Mouse (Mus musculus): ENCODE measurements around the gene Hadha. TPM values are rescaled to one million over a fixed set of nuclear protein-coding genes. Genes with fewer than 3 reads are reported as not detected.
A peak's percentile ranks its signal among the peaks of the same experiment; 100 is the strongest.

Hadha gene
- total and polyA plus RNA-seq, 3 experiments, result 76.0 to 117 (median 83.0) TPM

DNA sequence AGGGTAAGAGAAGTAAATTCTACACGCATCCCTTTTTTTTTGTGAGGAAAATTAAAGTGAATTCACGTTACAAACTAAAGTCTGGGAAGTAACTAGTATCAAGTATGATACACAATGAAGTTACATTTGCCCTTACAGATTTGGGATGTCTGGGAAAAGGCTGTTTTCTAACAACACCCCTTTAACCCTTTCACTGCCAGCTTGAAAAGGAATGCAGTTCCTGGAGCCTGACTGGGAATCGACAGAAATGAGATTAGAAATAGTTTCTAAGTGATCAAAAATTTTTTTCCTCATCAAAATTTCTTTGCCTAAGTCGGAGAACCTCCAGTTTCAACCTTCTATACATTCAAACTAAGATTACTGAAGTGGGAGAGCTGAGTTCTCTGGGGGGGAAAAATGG lies 949 bp downstream of the Hadha start:
- peak overlapping the region; percentile 94 for H3K9ac ChIP-seq (ENCODE audit: insufficient read depth, low read depth)
- H3K4me2 ChIP-seq (ENCODE audit: insufficient read depth, low read depth, poor library complexity, severe bottlenecking), result peak overlapping the region; percentile 81
- in situ Hi-C loops (cut with MboI; ENCODE audit: low pct_ligation_motif_present, low pct_unique_long_range_greater_than_20kb, low sequenced_read_pairs) (no loop called here), dilution Hi-C loops (cut with MboI; ENCODE audit: extremely low pct_ligation_motif_present, extremely low pct_unique_long_range_greater_than_20kb, low sequenced_read_pairs) (no loop called here)
- DNase-seq (ENCODE audit: extremely low read depth), result no peak
- no peaks in the 10 kb centered on the region for H3K9me3 ChIP-seq (replicated peaks; ENCODE audit: low read length)
- TF ChIP-seq JUND (conservative IDR thresholded peaks at IDR 0.05; ENCODE audit: low read depth, low read length), result no peak
- TF ChIP-seq ZKSCAN1 (IDR thresholded peaks at IDR 0.05; ENCODE audit: borderline replicate concordance, low read depth, low read length), result no peak
- TF ChIP-seq MAZ (IDR thresholded peaks at IDR 0.05; ENCODE audit: low read depth, low read length), result no peak
- TF ChIP-seq ZC3H11A (IDR thresholded peaks at IDR 0.05; ENCODE audit: low read depth, low read length), result no peak
- TF ChIP-seq HCFC1 (IDR thresholded peaks at IDR 0.05; ENCODE audit: low read depth, low read length), result no peak
- TF ChIP-seq UBTF (IDR thresholded peaks at IDR 0.05; ENCODE audit: low read depth, low read length), result no peak
- TF ChIP-seq IRF4 (IDR thresholded peaks at IDR 0.05; ENCODE audit: low read depth, low read length), result no peak
- TF ChIP-seq RCOR1 (conservative IDR thresholded peaks at IDR 0.05; ENCODE audit: low read depth, low read length), result no peak
- TF ChIP-seq NRF1 (IDR thresholded peaks at IDR 0.05; ENCODE audit: low read depth, low read length), result no peak
- no peak overlapping the region for H3K27ac ChIP-seq (ENCODE audit: insufficient read depth, low read depth)
- H3K27me3 ChIP-seq (replicated peaks), result no peaks in the 10 kb centered on the region
- peaks cover 2 to 37% of the 10 kb centered on the region in 2 experiments; a peak in 3 of 4 replicates for H3K4me1 ChIP-seq (ENCODE audit: control insufficient read depth in 1 of 2, insufficient read depth in 2 of 2)
- peak overlapping the region; percentile 77 to 93 (median 82) for H3K4me3 ChIP-seq (replicated peaks in 1 of 3; ENCODE audit: low read depth in 2 of 3, low read length in 2 of 3, poor library complexity in 1 of 3)
- peaks cover 29% of the 10 kb centered on the region for H3K79me2 ChIP-seq (replicated peaks; ENCODE audit: control insufficient read depth, extremely low read depth, insufficient read depth, poor library complexity, severe bottlenecking)
- H3K36me3 ChIP-seq (replicated peaks in 1 of 2; ENCODE audit: control insufficient read depth in 1 of 2, insufficient read depth in 1 of 2, low read length in 1 of 2), result peaks cover 0 to 11% of the 10 kb centered on the region in 2 experiments

GRCm38 (mm10) chr5:30153222-30153621 lies 1.7 kb downstream of the Hadha start:
- Histone ChIP-seq H3K9ac (ENCODE audit: insufficient read depth, low read depth) (no peak overlapping the region), H3K4me1 (ENCODE audit: control insufficient read depth in 1 of 2, insufficient read depth in 2 of 2) (peaks cover 2 to 45% of the 10 kb centered on the region in 2 experiments; a peak in 3 of 4 replicates), H3K79me2 (replicated peaks; ENCODE audit: control insufficient read depth, extremely low read depth, insufficient read depth, poor library complexity, severe bottlenecking) (peaks cover 30% of the 10 kb centered on the region), H3K9me3 (replicated peaks; ENCODE audit: low read length) (no peaks in the 10 kb centered on the region), H3K36me3 (replicated peaks in 1 of 2; ENCODE audit: control insufficient read depth in 1 of 2, insufficient read depth in 1 of 2, low read length in 1 of 2) (peaks cover 0 to 16% of the 10 kb centered on the region in 2 experiments), H3K27ac (ENCODE audit: insufficient read depth, low read depth) (no peak overlapping the region), H3K4me3 (replicated peaks in 1 of 3; ENCODE audit: low read depth in 2 of 3, low read length in 2 of 3, poor library complexity in 1 of 3) (no peak overlapping the region), H3K4me2 (ENCODE audit: insufficient read depth, low read depth, poor library complexity, severe bottlenecking) (peak overlapping the region; percentile 39; the same call in 1 of the 2 replicates), H3K27me3 (replicated peaks) (no peaks in the 10 kb centered on the region)
- in situ Hi-C loops (cut with MboI; ENCODE audit: low pct_ligation_motif_present, low pct_unique_long_range_greater_than_20kb, low sequenced_read_pairs) (no loop called here), dilution Hi-C loops (cut with MboI; ENCODE audit: extremely low pct_ligation_motif_present, extremely low pct_unique_long_range_greater_than_20kb, low sequenced_read_pairs) (no loop called here)
- TF ChIP-seq MEF2A (IDR thresholded peaks at IDR 0.05; ENCODE audit: borderline replicate concordance, low read depth, low read length) (no peak), MAZ (IDR thresholded peaks at IDR 0.05; ENCODE audit: low read depth, low read length) (no peak), ZKSCAN1 (IDR thresholded peaks at IDR 0.05; ENCODE audit: borderline replicate concordance, low read depth, low read length) (no peak), IRF4 (IDR thresholded peaks at IDR 0.05; ENCODE audit: low read depth, low read length) (no peak), ZNF384 (IDR thresholded peaks at IDR 0.05; ENCODE audit: low read depth, low read length) (no peak), SMC3 (IDR thresholded peaks at IDR 0.05; ENCODE audit: low read depth, low read length) (no peak), ZMIZ1 (IDR thresholded peaks at IDR 0.05; ENCODE audit: low read depth, low read length) (no peak), RAD21 (IDR thresholded peaks at IDR 0.05; ENCODE audit: low read depth, low read length) (no peak)
- no peak for DNase-seq (ENCODE audit: extremely low read depth)

Measured in CH12.LX (cell line).